Mouse (Mus musculus) urinary bladder, postnatal 36 days (tissue): Measurements from ENCODE around the gene Afg1l.
A peak's percentile ranks its signal among the peaks of the same experiment; 100 is the strongest.

ENCODE experiments used
- DNase-seq, 2 experiments: peaks; one replicate each; pipeline ENCODE4 v3.0.0; 2022; ENCODE audit warnings: low spot score in 2 of 2, mixed read lengths in 1 of 2

Afg1l gene

DNA sequence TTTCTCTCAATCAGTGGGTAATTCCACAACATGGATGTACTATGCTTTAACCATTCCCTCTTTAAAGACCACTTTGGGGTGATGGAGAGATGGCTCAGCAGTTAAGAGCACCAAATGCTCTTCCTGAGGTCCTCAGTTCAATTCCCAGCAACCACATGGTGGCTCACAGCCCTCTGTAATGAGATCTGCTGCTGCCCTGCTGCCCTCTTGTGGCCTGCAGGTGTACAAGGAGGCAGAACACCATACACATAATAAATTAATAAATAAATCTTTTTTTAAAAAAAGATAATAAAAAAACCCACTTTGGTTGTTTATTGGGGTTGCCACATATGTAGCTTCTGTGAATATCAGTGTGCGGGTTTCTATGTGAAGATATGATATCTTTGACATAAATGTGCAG, 180.4 kb downstream of the Afg1l start:
- no peak for DNase-seq

DNA sequence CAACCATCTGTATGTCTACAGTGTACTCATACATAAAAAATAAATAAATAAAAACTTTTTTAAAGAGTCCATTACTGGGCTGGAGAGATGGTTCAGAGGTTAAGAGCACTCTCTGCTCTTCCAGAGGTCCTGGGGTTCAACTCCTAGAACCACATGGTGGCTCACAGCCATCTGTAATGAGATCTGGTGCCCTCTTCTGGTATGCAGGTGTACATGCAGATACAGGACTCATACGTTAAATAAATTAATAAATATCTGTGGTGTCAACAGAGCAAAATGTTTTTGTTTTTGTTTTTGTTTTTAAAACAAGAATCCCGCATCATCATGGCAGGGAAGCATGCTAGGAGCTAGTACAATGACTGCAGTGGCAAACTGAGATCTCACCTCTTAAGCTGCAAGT, 181.3 kb downstream of the Afg1l start:
- DNase-seq, result no peak

- no peak for DNase-seq
Observed at GRCm38 (mm10) chr10:42296559-42296958, 181.8 kb downstream of the Afg1l start.

DNA sequence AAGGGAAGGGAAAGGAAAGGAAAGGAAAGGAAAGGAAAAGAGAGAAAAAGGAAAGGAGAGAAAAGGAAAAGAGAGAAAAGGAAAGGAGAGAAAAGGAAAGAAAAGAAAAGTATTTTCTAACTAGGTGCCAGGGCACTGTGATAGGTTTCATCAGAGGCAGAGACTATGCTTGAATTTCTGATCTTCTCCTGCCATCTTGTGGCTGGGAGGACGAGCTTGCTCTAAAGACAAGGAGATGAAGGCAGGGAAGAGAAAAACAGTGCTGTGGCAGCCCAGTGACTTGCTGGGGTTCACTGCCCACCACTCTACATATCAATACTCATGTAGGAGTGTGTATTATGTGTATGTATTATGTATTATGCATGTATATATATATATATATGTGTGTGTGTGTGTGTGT, 183.3 kb downstream of the Afg1l start:
- DNase-seq, result no peak

DNA sequence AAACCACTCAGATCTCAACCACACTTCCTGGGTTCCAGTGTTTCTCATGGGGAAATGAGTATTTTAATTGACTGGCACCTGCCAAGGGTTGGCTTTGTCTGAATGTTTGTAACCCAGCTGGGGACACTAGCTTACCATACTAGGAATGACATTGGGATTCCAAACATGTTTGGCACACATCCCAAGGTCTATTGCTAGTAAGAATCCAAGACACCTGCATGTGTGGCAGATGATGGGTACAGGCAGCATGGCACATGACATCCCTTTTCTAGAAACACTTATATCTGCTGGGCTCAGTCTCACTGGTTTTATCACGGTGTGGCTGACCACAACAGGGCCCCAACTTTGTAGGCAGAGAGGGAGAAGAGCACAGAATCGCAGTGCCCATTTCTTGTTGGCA, 184.0 kb downstream of the Afg1l start:
- DNase-seq, result no peak

GRCm38 (mm10) chr10:42293877-42294276, 184.5 kb downstream of the Afg1l start:
- no peak for DNase-seq

DNA sequence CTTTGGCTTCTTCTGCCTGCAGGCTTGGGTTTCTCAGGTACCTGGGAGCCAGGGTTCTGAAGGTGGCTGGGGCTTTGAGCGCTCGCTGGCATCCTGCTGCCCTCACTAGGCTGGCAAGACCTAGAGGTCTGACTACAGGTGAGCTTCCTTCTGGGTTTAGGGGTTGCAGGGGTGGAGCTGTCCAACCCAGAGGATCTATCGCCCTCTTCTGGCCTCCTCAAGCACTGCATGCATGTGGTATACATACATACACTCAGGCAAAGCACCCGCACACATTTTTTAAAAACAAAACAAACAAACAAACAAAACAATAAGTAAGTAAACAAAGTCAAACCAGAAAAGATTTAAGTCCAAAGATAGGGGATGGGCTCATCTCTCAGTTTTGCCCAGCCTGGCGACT, 187.0 kb downstream of the Afg1l start:
- DNase-seq, result peak in 1 of 2 experiments; percentile 25

GRCm38 (mm10) chr10:42287666-42288065, 190.7 kb downstream of the Afg1l start:
- DNase-seq, result no peak

- DNase-seq, result peak in 1 of 2 experiments; percentile 15
Observed at GRCm38 (mm10) chr10:42278307-42278850, 200.0 kb downstream of the Afg1l start.

DNA sequence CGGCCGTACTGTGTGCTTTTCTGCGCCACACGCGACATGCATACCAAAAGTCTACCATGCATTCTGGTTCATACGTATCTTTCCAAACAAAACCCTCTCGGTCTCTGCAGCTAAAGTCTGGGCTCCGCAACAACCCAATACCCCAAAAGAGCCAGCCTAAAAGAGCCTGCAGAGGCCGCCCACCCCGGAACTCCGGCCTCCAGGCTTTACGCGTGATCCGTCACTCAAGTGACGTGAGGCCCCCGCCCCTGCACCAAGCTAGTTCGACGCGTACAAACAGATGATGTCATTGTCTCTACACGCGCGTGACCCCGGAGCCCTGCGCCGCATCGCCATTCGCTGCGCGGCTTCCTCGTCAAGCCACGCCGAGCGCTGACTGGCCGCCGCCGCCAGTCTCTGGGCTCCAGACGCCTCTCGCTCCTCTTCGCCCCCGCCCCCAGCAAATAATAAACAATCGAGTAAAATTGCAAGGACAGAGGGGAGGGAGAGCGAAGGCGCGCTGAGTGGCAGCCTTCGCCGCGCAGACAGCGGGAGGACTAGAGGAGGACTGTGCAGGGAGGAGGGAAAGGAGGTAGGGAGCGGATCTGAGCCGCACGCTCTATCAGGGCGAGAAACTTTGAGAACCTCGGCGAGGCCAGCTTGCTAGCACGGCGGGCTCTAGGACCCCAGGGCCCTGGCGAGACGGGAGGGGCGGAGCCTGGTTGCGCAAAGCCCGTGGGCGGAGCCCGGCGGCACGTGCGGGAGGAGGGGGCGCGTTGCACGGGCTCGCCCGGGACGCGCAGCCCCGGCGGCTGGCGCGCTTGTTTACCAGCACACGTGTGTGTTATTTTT, 200.7 kb downstream of the Afg1l start:
- DNase-seq, result peak; percentile 98

- peak; percentile 82 to 89 for DNase-seq
Observed at GRCm38 (mm10) chr10:42276507-42277345, 201.6 kb downstream of the Afg1l start, which contains the start of gene Foxo3. TSS of gene Foxo3 (minus strand) at chr10:42276755.

GRCm38 (mm10) chr10:42275871-42276501, 202.4 kb downstream of the Afg1l start:
- no peak for DNase-seq

GRCm38 (mm10) chr10:42275401-42275870, 202.9 kb downstream of the Afg1l start:
- peak; percentile 43 to 49 for DNase-seq

DNA sequence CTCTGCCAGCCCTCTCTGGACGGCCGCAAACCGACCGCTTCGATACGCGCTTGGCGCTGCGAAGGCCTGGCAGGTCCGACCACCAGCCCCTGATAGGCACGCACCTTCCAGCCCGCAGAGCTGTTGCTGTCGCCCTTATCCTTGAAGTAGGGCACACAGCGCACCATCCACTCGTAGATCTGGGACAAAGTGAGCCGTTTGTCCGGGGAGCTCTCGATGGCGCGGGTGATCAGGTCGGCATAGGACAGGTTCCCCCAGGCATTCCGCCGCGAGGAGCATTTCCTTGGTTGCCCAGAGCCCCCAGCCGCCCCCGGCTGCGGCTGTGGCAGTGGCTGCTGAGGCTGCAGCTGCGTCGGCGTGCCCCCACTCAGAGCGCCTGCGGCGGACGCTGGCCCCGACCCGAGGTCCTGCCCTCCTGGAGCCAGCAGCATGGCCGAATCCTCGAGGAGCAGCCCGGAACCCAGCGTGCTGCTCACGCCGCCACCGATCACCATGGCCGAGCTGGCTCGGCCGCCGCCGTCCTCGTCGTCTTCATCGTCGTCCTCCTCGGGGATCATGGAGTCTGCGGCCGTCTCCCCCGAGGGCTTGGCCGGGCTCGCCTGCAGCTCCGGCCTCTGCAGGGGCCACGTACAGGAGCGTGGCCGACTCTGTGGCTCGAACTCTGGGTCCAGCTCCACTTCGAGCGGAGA, 203.5 kb downstream of the Afg1l start:
- DNase-seq, result no peak

DNA sequence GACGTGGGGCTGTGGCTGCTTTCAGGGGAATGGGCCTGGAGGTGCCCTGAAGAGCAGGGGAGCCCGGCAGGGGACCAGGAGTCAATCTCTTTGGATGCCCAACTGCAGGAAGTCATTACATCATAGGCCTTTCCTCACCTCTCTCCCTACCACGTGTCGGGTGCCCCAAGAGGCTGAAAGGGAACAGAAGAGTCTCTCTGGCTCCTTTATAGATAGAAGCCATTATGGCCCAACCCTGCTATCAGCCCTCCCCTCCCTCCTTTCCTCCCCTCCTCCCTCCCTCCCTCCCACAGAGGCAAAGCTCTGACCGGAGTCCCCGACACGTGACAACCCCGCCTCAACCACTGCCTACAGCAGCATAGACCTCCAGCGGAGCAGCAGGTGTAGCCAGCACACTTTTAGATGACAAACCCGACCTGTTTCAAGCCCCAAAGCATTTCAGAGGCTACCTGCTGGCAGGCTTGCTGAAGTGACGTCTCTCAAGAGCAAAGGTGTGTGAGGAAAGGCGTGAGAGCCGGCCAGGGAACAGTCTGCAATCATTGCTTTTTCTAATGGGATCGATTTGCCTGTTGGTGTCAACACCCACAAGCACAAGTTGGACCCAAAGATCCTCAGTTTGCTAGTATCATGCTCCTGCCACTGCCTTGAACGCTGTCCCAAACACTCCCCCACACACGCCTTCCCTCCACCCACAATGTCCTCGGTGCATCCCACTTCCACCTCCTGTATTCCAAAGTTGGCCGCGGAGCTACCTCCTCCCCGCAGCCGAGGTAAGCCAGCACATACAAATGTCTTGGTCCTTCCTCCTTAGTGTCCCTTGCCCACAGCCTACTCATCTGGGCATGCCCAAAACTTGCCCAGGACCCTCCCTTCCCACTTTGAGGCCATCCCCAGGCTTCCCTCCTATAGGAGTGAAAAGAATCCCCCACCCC, 204.3 kb downstream of the Afg1l start:
- DNase-seq, result peak in 1 of 2 experiments; percentile 47

GRCm38 (mm10) chr10:42273403-42273759, 205.0 kb downstream of the Afg1l start:
- no peak for DNase-seq

DNA sequence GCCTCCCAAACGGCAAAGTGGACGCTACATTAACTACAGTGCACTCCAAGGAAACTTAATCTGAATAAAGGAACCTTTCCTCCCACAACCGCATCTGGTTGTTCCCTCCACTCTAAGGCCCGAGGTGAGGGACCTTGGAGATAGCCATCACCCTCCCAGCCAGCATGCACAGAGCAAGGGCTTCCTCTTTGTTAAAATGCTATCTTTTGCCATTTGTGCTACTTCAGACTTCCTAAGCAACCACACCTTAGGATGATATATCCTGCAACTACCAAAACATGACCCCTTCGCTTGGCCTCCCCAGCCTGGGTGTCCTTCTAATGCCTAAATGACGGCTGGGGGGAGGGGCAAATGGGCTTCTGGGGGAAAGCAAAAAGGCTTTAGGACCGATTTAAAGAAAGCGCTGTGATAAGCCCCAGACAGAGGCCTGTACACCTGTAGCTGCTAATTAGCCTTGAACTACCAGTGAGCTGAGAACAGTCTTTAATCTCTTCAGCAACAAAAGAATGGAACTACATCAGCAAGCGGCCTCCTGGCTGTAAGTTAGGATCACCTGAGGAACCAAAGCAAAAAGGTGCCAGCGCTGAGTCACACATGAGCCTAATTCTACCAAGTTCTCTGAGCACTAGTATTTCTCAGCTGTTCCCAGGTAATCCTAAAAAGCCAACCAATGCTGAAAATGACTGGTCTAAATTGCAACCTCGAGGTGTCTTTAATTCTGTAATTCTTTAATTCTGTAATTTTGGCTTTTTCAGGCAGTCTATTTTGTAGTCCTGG, 206.7 kb downstream of the Afg1l start:
- DNase-seq, result no peak

DNA sequence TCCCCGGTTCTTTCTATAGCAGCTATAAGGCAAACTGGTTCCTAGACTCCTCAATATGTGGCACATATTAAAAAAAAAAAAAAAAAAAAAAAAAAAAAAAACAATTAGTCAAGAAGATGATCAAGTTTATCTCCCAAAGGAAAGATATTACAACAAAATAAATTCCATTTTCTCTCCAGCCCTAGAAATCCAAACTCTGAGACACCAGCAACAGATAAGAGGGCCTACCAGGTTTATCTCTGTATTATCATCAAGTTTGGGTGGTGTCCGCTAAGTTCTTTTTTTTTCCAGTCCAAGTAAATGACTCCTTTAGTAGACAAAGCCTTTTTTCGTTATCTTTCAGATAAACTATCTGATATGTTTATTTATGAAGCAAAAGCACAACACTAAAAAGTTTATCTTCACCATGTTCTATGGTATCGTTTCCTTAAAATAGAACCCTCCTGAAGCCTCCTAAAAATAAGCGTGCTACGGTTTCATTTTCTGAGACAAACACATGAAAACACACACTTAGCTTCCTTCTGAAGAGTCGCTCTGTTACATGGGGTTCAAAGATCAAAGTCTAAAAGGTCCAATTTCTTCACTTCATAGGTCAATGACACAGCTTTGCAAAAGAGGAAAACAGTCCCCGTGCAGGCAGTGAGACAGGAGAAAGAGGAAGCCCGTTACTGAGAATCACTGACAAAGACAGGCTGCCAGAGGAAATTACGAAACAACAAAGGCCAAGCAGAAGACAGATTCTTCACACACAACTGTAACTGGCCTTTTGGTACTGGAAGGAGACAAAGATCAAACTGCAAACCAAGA, 207.9 kb downstream of the Afg1l start:
- peak in 1 of 2 experiments; percentile 48 for DNase-seq
